Comparison of ENCODE assay signal across 41 mouse cellular contexts in genomic region chr2:173528493-173528892, GRCm38 (mm10). TPM values are rescaled to one million over a fixed set of nuclear protein-coding genes. Genes with fewer than 3 reads are reported as not detected.
"Had no signal": no experiment of that assay in that cellular context is flagged by ENCODE, and none has a peak within 500 bp of the region (broad histone marks: within the 10 kb centered on the region; RNA-seq: fewer than 3 reads in every experiment).

No protein-coding gene starts in this region.

- H3K4me1 ChIP-seq: heart, embryonic 10.5 days; heart, embryonic 12.5 days; hindbrain, embryonic 15.5 days; liver, embryonic 13.5 days had no signal

- H3K36me3 ChIP-seq: heart, embryonic 10.5 days; heart, embryonic 12.5 days; hindbrain, embryonic 10.5 days; hindbrain, embryonic 13.5 days; hindbrain, embryonic 15.5 days; kidney, embryonic 15.5 days; limb, embryonic 10.5 days; limb, embryonic 12.5 days; liver, embryonic 13.5 days had no signal

- H3K27ac ChIP-seq: heart, embryonic 10.5 days; hindbrain, embryonic 10.5 days; hindbrain, embryonic 13.5 days; hindbrain, embryonic 15.5 days; hindbrain, postnatal 0 days; kidney, embryonic 15.5 days; kidney, postnatal 0 days; left cerebral cortex, adult 2 months; limb, embryonic 10.5 days; limb, embryonic 12.5 days; liver, embryonic 13.5 days had no signal

- H3K9me3 ChIP-seq: heart, embryonic 10.5 days; heart, embryonic 12.5 days; hindbrain, embryonic 10.5 days; hindbrain, embryonic 13.5 days; hindbrain, embryonic 15.5 days; kidney, embryonic 15.5 days; limb, embryonic 10.5 days; limb, embryonic 12.5 days; liver, embryonic 13.5 days had no signal

- H3K4me2 ChIP-seq: heart, embryonic 12.5 days; hindbrain, embryonic 13.5 days; hindbrain, embryonic 15.5 days; kidney, embryonic 15.5 days; limb, embryonic 12.5 days; liver, embryonic 11.5 days; liver, embryonic 13.5 days had no signal

- H3K27me3 ChIP-seq: hindbrain, embryonic 15.5 days; liver, embryonic 13.5 days had no signal

- H3K4me3 ChIP-seq: heart, embryonic 10.5 days; heart, embryonic 12.5 days; hindbrain, embryonic 10.5 days; hindbrain, embryonic 13.5 days; hindbrain, embryonic 15.5 days; kidney, embryonic 15.5 days; left cerebral cortex, adult 2 months; limb, embryonic 10.5 days; limb, embryonic 12.5 days; liver, embryonic 13.5 days had no signal

- H3K9ac ChIP-seq: heart, embryonic 12.5 days; hindbrain, embryonic 13.5 days; hindbrain, embryonic 15.5 days; kidney, embryonic 15.5 days; limb, embryonic 12.5 days; liver, embryonic 13.5 days had no signal

- DNase-seq: gastrocnemius, postnatal 14 days; gastrocnemius, postnatal 36 days; heart, adult 18-20 months; heart, postnatal 10 days; heart, postnatal 4 days; kidney, adult 11 months; kidney, adult 2 months; kidney, adult 9 months; kidney, postnatal 14 days; kidney, postnatal 36 days; layer of hippocampus, adult 9-11 months; layer of hippocampus, postnatal 36 days; liver; liver, embryonic 13.5 days had no signal

- ATAC-seq: hindbrain, postnatal 0 days; intestine, embryonic 16.5 days had no signal

RNA-seq across cellular contexts. Expression of gene 1700021F07Rik, which starts 6.1 kb away (rescaled TPM):
- total RNA-seq: gastrocnemius, adult 18-20 months; gastrocnemius, adult 8-10 months; gastrocnemius, postnatal 14 days; gastrocnemius, postnatal 36 days; heart, adult 18-20 months; heart, adult 8-10 months; heart, postnatal 10 days; heart, postnatal 25 days; heart, postnatal 4 days; hindbrain, postnatal 0 days; layer of hippocampus, adult 18-20 months; layer of hippocampus, adult 8-10 months; layer of hippocampus, postnatal 14 days; layer of hippocampus, postnatal 36 days; left cerebral cortex, adult 2 months; left cerebral cortex, postnatal 14 days; left cerebral cortex, postnatal 36 days had no signal
- polyA plus RNA-seq: heart, embryonic 10.5 days; heart, embryonic 12.5 days; heart, embryonic 14.5 days; heart, embryonic 16.5 days; hindbrain, embryonic 10.5 days; hindbrain, embryonic 13.5 days; hindbrain, embryonic 15.5 days; hindbrain, postnatal 0 days; intestine, embryonic 14.5 days; intestine, embryonic 16.5 days; kidney, adult 2 months; kidney, embryonic 15.5 days; kidney, postnatal 0 days; large intestine, adult 2 months; limb, embryonic 10.5 days; limb, embryonic 12.5 days; limb, embryonic 14.5 days; liver, embryonic 11.5 days; liver, embryonic 13.5 days had no signal

RNA-seq across cellular contexts. Expression of gene Ankrd60, which starts 49.7 kb away (rescaled TPM):
- total RNA-seq: gastrocnemius, adult 18-20 months; gastrocnemius, adult 8-10 months; gastrocnemius, postnatal 14 days; gastrocnemius, postnatal 36 days; heart, adult 18-20 months; heart, adult 8-10 months; heart, postnatal 10 days; heart, postnatal 25 days; heart, postnatal 4 days; hindbrain, postnatal 0 days; layer of hippocampus, adult 18-20 months; layer of hippocampus, adult 8-10 months; layer of hippocampus, postnatal 14 days; layer of hippocampus, postnatal 36 days; left cerebral cortex, adult 2 months; left cerebral cortex, postnatal 14 days; left cerebral cortex, postnatal 36 days had no signal
- polyA plus RNA-seq: heart, embryonic 10.5 days; heart, embryonic 12.5 days; heart, embryonic 14.5 days; heart, embryonic 16.5 days; hindbrain, embryonic 10.5 days; hindbrain, embryonic 13.5 days; hindbrain, embryonic 15.5 days; hindbrain, postnatal 0 days; intestine, embryonic 14.5 days; intestine, embryonic 16.5 days; kidney, embryonic 15.5 days; kidney, postnatal 0 days; large intestine, adult 2 months; limb, embryonic 10.5 days; limb, embryonic 12.5 days; limb, embryonic 14.5 days; liver, embryonic 11.5 days; liver, embryonic 13.5 days had no signal
